Mouse (Mus musculus) cerebellum, adult (tissue): Measurements from ENCODE around the gene Parp11.
"Not testable (repeated sequence)": the region's sequence is repeated elsewhere in the genome, so short reads cannot be mapped to it uniquely, and the experiment has no call there.

ENCODE experiments used
- ATAC-seq: cut with Nextera tagmentation; 2 replicates; pipeline ENCODE4 v1.9.2; 2017; ENCODE audit warnings: mild to moderate bottlenecking, moderate library complexity, mixed read lengths; ENCODE audit not compliant: insufficient number of reproducible peaks, low FRiP score, low TSS enrichment

The Parp11 gene

GRCm38 (mm10) chr6:127493750-127494149 lies 47.1 kb downstream of the Parp11 start:
- no peak for ATAC-seq

- ATAC-seq, result no peak
These were observed 47.7 kb downstream of the Parp11 start for GRCm38 (mm10) chr6:127494357-127494756.

GRCm38 (mm10) chr6:127495251-127495650 lies 48.6 kb downstream of the Parp11 start:
- no peak for ATAC-seq

- ATAC-seq, result no peak
These were observed 49.2 kb downstream of the Parp11 start for GRCm38 (mm10) chr6:127495876-127496275.

- ATAC-seq, result no peak
These were observed 50.4 kb downstream of the Parp11 start for GRCm38 (mm10) chr6:127496841-127497656.

- peak; percentile 33; the same call in 1 of the 2 replicates for ATAC-seq
These were observed 53.5 kb downstream of the Parp11 start for GRCm38 (mm10) chr6:127500119-127500518.

GRCm38 (mm10) chr6:127500806-127501205 lies 54.2 kb downstream of the Parp11 start:
- no peak for ATAC-seq

- ATAC-seq, result no peak
These were observed 55.9 kb downstream of the Parp11 start for GRCm38 (mm10) chr6:127502530-127502929.

GRCm38 (mm10) chr6:127513776-127514175 lies 67.1 kb downstream of the Parp11 start:
- ATAC-seq, result not testable (repeated sequence)

GRCm38 (mm10) chr6:127521176-127521575 lies 74.5 kb downstream of the Parp11 start:
- no peak for ATAC-seq

- no peak for ATAC-seq
These were observed 75.7 kb downstream of the Parp11 start for GRCm38 (mm10) chr6:127522326-127522725.

GRCm38 (mm10) chr6:127524442-127524841 lies 77.8 kb downstream of the Parp11 start:
- ATAC-seq, result no peak

- no peak for ATAC-seq
These were observed 82.0 kb downstream of the Parp11 start for GRCm38 (mm10) chr6:127528625-127529024.

GRCm38 (mm10) chr6:127529451-127529850 lies 82.8 kb downstream of the Parp11 start:
- ATAC-seq, result peak; percentile 83

- no peak for ATAC-seq
These were observed 83.6 kb downstream of the Parp11 start for GRCm38 (mm10) chr6:127530206-127530605.

GRCm38 (mm10) chr6:127531412-127532205 lies 85.0 kb downstream of the Parp11 start:
- ATAC-seq, result no peak

- no peak for ATAC-seq
These were observed 85.7 kb downstream of the Parp11 start for GRCm38 (mm10) chr6:127532304-127532703.

GRCm38 (mm10) chr6:127533766-127534165 lies 87.1 kb downstream of the Parp11 start:
- no peak for ATAC-seq

GRCm38 (mm10) chr6:127537035-127537434 lies 90.4 kb downstream of the Parp11 start:
- ATAC-seq, result no peak

- ATAC-seq, result no peak
These were observed 91.5 kb downstream of the Parp11 start for GRCm38 (mm10) chr6:127538118-127538517.

- no peak for ATAC-seq
These were observed 92.6 kb downstream of the Parp11 start for GRCm38 (mm10) chr6:127539226-127539625.
